Mouse (Mus musculus) heart, postnatal 0 days (tissue): ENCODE data around the gene Phf2.

Source experiments
- CTCF ChIP-seq: IDR thresholded peaks from 2 replicates; pipeline ENCODE4 v1.5.1; 2016; ENCODE audit warnings: antibody characterized with exemption, control low read depth, low read depth
- EP300 ChIP-seq: IDR thresholded peaks from 2 replicates; pipeline ENCODE4 v1.6.1; 2016; ENCODE audit warnings: antibody characterized with exemption, low read depth

DNA sequence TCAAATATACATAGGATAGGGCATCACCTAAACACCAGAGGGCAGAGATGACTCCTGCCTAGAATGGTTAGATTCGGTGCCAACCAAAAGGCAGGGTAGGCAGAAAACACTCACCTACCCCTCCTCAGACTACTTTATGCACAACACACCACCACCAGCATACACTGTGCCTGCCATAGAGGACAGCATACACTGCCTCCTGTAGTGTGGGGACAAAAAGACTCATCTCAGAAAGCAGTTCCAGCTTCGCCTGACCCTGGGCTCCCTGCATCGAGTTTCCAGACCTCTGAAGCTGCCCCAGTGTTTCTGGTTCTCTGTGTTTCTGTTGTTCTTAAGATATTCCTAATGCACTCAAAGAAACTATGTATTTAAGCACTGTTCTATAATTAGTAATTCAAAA lies 42.2 kb upstream of the Phf2 start:
- TF ChIP-seq CTCF = no peak
- TF ChIP-seq EP300 = no peak
